Mouse (Mus musculus): Measurements from ENCODE around the gene Pigu.

Pigu gene

GRCm38 (mm10) chr2:155356971-155357591 is at the start of gene Pigu:
Pigu (minus strand) TSS chr2:155357430.
- DNase-seq (ENCODE audit: low spot score in 2 of 2), result peak; percentile 91 to 92

DNA sequence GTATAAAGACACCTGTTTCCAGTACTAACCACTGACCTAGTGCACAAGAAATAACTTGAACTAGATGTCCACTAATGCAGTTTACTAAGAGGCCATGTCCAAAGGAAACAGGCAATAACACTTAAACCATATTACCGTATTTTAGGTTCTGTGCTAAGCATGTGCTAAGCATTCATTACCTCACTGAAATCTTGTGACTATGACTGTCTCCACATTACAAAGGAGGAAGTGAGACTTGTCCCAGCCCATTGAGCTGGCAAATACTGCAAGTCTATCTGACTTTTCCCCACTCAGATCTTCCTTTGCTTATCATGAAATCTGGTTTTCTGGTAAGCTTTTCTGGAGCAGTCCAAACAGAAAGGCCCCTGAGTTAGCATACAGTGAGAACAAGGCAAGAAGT is 47.4 kb upstream of the Pigu start:
- DNase-seq (ENCODE audit: low spot score in 2 of 2), result no peak

DNA sequence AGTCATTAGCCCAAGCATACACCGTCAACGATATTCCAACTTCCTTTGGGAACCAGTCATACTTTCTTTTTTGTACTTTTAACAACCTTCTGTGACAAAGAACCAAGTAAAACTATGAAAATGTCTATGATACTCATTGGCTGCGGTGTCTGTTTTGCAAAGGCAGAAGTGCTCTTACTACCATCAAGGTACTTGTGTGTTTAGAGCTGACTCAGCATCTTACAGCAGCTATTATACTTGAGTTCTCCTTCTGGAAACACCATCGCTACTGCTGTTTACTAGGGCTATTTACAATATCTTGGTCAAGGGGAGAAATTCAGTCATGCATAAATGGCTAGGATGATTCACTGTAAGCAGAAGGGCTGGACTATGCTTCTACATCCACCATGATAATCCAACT is 44.7 kb upstream of the Pigu start:
- no peak for DNase-seq (ENCODE audit: low spot score in 2 of 2)

DNA sequence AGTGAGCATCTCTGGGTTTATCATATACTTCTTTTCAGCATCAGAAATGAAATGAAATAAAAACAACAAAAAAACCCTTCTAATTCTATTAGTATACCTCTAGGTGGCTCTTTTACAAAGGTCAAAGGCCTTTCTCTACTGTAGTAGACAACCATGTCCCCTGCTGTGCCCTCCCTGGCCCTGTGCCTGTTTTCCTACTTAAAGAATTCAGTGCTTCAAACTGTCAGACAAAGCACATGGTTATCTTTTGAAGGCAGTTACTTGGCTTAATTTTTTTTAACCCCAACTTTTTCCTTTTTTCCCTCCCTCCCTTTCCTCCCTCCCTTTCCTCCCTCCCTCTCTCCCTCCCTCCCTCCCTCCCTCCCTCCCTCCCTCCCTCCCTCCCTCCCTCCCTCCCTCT is 43.0 kb upstream of the Pigu start:
- DNase-seq (ENCODE audit: low spot score in 2 of 2), result no peak

- DNase-seq (ENCODE audit: low spot score in 2 of 2), result no peak
Measured at GRCm38 (mm10) chr2:155394586-155394985, 37.4 kb upstream of the Pigu start.

DNA sequence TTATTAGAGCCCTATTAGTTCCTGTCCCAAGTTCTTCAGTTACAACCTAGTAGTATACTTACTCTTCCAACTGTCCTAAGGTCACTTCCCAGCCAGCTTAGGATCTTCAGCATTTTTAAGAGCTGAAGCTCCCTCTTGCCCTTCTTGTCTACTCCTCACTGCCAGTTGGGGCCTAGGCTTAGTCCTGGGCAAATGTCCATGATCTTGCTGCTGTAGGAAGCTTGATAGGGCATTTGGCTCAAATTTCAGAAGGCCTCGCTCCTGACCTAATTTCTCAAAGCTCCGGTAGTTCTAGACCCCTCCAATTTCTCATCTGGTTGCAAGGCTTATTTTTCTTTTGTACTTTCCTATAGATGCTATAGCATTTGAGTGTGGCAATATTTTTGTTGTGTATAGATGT is 31.3 kb upstream of the Pigu start:
- DNase-seq (ENCODE audit: low spot score in 2 of 2), result no peak

DNA sequence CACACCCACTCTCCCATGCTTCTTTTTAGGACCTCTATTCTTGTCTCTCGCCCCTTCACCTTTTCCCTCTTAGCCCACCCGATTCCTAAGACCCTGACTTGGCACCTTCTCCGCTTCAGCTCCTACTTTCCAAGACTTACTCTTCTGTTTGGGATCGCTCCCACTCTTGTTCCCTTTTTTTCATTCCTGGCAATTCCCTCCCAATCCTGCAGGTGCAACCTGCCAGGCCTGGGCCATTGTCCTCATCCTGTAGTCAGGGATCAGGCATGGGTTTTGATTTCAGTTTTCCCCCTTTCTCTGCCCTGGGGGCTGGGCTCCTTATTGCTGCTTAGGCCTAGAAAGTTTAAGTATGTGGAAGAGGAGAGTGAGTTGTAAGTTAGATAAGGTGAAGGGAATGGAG is 29.8 kb upstream of the Pigu start:
- DNase-seq (ENCODE audit: low spot score in 2 of 2), result no peak

DNA sequence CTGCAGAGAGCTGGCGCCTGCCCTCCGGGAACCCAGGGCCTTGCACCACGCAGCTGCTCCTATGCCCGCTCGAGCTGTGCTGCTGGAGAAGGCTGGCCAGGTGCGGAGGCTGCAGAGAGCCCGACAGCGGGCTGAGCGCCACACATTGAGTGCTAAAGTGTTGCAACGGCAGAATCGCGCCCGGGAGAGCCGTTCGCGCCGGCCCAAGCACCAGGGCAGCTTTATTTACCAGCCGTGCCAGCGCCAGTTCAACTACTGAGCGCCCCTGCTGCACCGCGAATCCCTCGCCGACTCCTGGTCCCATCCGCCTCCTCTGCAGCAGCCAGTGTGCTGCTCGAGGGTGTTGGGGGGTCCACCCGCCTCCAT is 29.3 kb upstream of the Pigu start:
- DNase-seq (ENCODE audit: low spot score in 2 of 2), result no peak

DNA sequence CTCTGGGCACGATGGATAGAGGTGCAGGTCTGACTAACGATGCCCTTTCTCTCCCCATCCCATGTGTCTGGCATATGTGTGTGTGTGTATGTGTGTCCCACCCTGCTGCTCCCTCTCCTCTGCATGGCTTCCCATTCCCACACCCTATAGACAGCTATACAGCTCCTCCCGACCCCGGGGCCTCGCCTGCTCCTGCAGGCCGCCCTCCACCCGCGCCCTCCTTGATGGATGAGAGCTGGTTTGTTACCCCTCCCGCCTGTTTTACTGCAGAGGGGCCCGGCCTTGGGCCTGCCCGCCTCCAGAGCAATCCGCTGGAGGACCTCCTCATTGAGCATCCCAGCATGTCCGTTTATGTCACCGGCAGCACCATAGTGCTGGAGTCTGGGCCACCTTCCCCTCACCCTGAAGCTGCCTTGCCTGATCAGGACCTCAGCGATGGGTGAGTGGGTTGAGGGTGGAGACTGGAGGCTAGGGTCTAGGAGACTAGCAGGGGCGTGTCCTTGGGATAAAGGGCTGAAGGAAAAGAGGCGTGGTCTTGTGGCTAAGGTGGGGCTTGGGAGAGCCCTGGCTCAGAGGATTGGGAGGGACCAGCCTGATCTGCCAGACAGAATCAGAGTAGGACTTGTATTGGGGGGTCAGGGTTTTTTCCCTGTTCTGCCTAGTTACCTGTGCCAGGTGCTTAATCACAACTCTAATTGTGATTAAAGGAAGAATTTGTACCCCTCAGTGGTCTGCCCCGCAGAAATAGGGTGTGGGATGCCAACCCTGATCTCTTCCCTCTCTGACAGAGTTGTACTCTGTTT is 28.7 kb upstream of the Pigu start:
- no peak for DNase-seq (ENCODE audit: low spot score in 2 of 2)

- peak; percentile 68 to 77 for DNase-seq (ENCODE audit: low spot score in 2 of 2)
Measured at GRCm38 (mm10) chr2:155385090-155385489, 27.9 kb upstream of the Pigu start.

DNA sequence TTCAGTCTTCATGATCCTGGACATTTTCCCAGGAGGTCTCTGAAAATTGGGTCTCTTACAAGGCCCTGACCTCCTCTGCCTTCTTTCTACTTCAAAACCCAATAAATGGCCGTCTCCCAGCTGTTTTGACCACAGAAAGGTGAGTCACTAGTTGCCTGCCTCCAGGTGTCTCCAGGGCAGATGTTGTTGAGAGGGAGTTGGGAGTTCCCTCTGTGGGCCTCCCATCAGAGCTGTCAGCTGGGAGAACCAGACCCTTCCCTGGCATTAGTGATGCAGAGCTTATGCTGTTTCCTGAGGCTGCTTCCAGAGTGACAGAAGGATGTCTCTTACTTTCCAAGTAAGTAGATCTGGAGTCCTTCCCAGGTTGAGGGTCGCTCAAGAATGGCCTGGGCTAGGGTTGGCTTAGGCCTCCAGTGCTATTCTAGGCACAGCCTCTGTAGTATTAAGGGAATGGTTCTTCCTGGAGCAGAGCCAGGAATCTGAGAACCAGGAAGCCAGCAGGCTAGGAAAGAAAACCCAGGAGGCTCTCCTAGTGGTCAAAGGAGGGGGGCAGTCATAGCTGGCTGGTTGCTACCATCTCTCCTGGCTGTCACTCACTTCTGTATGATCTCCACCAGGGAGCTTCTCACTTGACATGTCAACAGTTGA is 25.7 kb upstream of the Pigu start:
- no peak for DNase-seq (ENCODE audit: low spot score in 2 of 2)

- no peak for DNase-seq (ENCODE audit: low spot score in 2 of 2)
Measured at GRCm38 (mm10) chr2:155382332-155382700, 25.1 kb upstream of the Pigu start.

GRCm38 (mm10) chr2:155381643-155382331 is 24.6 kb upstream of the Pigu start:
- peak; percentile 93 to 97 for DNase-seq (ENCODE audit: low spot score in 2 of 2)

GRCm38 (mm10) chr2:155381060-155381437 is 23.8 kb upstream of the Pigu start:
- DNase-seq (ENCODE audit: low spot score in 2 of 2), result no peak

GRCm38 (mm10) chr2:155380261-155381059 is 23.2 kb upstream of the Pigu start, which contains the start of gene Trp53inp2:
Trp53inp2 (plus strand) TSS chr2:155381059.
- no peak for DNase-seq (ENCODE audit: low spot score in 2 of 2)

DNA sequence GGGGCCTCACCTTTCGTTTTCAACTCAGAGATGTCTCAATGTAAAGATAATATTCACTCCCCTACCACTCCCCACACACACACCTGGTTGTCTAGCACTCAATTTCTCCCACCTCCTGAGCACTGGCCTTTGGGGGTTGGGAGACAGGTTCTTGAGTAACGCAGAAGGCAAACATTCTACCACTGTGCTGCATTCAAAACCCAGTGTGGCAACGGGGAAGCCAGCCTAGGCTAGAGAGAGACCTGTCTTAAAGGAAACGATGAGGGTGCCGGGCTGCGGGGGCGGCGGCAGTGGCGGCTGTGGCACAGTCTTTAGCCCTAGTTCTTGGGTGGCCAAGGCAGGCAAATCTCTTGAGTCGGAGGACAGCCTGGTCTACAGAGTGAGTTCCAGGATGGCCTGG is 19.0 kb upstream of the Pigu start:
- DNase-seq (ENCODE audit: low spot score in 2 of 2), result no peak

DNA sequence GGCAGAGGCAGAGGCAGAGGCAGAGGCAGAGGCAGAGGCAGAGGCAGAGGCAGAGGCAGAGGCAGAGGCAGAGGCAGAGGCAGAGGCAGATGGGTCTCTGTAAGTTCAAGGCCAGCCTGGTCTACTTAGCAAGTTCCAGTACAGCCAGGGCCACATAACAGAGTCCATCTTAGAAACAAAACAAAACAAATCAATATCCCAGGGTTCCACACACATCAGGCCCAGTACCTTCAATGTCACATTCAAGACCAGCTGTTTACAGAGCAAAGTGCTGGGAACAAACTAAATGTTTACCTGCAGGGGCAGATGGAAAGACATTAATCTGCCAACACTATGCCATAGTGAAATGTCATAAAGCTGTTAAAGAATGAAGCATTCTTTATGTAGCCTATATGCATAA is 17.3 kb upstream of the Pigu start:
- DNase-seq (ENCODE audit: low spot score in 2 of 2), result no peak

DNA sequence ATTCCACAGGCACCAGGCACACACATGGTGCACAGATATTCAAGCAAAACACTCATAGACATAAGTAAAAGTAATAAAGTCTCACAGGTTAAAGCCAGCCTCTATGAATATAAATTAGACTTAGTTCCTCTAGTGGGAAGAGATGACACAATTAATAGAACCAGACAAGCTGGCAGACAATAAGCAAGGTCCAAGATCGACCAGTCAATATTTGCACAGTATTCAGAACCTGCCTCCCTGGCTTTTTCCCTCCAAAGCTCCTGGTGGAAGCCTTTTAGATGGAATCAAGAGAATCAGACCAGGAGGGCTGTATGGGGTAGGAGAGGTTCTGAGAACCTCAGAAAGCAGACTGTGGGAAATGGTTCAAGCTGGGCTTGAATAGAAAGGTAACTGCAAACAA is 16.7 kb upstream of the Pigu start:
- DNase-seq (ENCODE audit: low spot score in 2 of 2), result no peak

DNA sequence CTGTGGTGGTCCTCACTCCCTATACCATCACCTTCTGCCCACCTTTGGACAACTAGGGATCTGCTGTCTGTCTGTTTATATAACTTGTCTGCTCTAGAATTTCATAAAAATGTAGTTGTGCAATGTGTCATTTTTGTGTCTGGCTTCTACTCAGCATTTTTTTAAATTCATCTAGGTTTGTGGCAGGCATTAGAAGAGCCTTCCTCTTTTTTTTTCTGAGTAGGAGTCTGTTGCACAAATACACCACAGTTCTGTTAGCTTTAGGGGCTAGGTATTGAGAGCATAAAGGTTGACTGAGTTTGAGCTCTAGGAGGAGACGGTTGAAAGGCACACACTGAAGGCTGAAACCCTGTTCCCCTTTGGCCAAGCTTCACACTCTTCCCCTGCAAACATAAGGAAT is 16.1 kb upstream of the Pigu start:
- DNase-seq (ENCODE audit: low spot score in 2 of 2), result no peak

- DNase-seq (ENCODE audit: low spot score in 2 of 2), result no peak
Measured at GRCm38 (mm10) chr2:155372451-155372850, 15.2 kb upstream of the Pigu start.

DNA sequence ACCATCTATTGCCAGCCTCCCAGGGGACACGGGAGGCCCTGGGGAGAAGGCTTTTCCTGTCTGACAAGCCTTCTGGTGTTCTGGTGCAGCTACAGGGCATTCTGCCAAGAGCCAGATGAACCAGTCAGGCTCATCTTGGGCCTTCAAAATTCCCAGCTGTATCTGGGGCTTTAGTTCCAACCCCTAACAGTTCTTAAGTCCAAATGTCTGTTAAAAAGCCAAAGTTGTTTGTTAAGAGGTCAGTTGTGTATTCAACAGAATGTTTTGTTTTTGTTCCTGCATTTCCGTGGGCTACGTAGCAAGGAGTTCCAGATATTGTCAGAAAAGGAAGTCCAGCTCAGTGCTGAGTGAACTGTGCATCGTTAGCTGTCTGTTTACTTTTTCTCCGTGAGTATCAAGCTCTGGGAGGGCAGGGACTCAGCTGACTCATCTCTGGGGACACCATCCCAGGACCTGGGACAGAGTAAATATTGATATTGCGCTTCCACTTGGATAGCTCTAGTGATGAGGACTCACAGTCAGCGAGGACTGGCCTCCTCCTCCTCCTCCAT is 12.2 kb upstream of the Pigu start:
- no peak for DNase-seq (ENCODE audit: low spot score in 2 of 2)
